Mouse (Mus musculus): ENCODE results near the gene Gab3. TPM values are rescaled to one million over a fixed set of nuclear protein-coding genes. Genes with fewer than 3 reads are reported as not detected.

The Gab3 gene
- polyA plus RNA-seq, 1 experiment from 2014 or later = 2.8 TPM

DNA sequence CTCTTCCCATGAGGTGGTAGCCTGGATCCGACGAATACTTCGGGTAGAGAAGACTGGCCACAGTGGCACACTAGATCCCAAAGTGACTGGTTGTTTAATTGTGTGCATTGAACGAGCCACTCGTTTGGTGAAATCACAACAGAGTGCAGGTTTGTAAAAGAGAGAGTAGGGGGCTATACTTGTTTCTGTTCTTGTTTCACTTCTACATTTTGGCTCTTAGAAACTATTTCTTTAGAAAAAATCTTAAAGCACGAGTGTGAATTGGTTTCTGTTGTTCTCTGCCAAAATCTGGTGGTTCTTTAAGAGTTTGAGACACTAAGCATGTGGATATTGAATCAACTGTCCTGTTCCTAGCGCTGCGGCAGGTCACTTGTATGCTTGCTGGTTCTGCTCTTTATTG, 13.5 kb upstream of the Gab3 start:
- no peaks in the 10 kb centered on the region for H3K27me3 ChIP-seq (ENCODE audit: control insufficient read depth, insufficient read depth, low read depth, low read length)
- ATAC-seq = no peak
- no peak overlapping the region for H3K27ac ChIP-seq (ENCODE audit: low read length)
- WGBS = 89% methylated on average over 8 of the region's 8 CpGs
- H3K4me1 ChIP-seq (ENCODE audit: control insufficient read depth, insufficient read depth, low read length) = peaks cover 9% of the 10 kb centered on the region; the same call in 1 of the 2 replicates
- no peak overlapping the region for H3K4me2 ChIP-seq (ENCODE audit: low read length)
- H3K9me3 ChIP-seq (replicated peaks; ENCODE audit: control insufficient read depth, low read length, poor library complexity, severe bottlenecking) = no peaks in the 10 kb centered on the region
- no peak overlapping the region for H3K9ac ChIP-seq (ENCODE audit: low read depth, low read length)
- no peak overlapping the region for H3K4me3 ChIP-seq (ENCODE audit: low read depth, low read length)
- no peaks in the 10 kb centered on the region for H3K36me3 ChIP-seq (ENCODE audit: control insufficient read depth, insufficient read depth, low read length)

DNA sequence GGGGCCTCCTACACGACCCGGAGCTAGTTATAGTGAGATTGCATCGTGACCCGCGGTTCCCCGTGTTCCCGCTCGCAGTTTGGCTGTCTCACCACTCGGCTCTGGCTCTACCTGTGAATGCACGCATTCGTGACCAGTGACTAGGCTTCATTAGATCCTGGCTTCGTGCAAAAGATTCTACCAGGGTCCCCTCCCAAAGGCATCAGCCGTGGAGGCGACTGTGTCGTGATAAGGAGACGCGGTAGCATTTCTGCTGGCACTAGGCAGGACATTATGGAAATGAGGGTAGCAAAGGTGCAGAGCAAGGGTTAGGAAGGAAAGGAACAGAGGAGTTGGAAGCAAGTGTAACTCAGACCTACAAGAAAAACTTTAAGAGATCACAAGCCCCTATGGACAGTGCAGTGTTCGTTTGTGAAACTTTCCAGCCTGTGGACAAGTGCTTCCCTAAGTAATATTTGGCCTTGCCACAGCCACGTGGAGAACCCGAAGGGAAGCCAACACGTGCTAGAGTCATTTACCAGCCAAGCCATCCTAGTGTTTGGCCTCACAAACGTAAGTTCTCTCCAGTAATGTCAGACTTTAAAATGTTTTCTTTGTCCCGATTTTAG, 11.0 kb upstream of the Gab3 start:
- H3K4me1 ChIP-seq (ENCODE audit: control insufficient read depth, insufficient read depth, low read length) = peaks cover 9% of the 10 kb centered on the region; the same call in 1 of the 2 replicates
- H3K27me3 ChIP-seq (ENCODE audit: control insufficient read depth, insufficient read depth, low read depth, low read length) = no peaks in the 10 kb centered on the region
- H3K9ac ChIP-seq (ENCODE audit: low read depth, low read length) = peak overlapping the region; percentile 64
- peak; percentile 26; the same call in 1 of the 2 replicates for ATAC-seq
- 25% methylated on average over 23 of the region's 23 CpGs for WGBS
- H3K27ac ChIP-seq (ENCODE audit: low read length) = peak overlapping the region; percentile 72
- H3K36me3 ChIP-seq (ENCODE audit: control insufficient read depth, insufficient read depth, low read length) = no peaks in the 10 kb centered on the region
- no peaks in the 10 kb centered on the region for H3K9me3 ChIP-seq (replicated peaks; ENCODE audit: control insufficient read depth, low read length, poor library complexity, severe bottlenecking)
- peak overlapping the region; percentile 51 for H3K4me3 ChIP-seq (ENCODE audit: low read depth, low read length)
- H3K4me2 ChIP-seq (ENCODE audit: low read length) = peak overlapping the region; percentile 59

DNA sequence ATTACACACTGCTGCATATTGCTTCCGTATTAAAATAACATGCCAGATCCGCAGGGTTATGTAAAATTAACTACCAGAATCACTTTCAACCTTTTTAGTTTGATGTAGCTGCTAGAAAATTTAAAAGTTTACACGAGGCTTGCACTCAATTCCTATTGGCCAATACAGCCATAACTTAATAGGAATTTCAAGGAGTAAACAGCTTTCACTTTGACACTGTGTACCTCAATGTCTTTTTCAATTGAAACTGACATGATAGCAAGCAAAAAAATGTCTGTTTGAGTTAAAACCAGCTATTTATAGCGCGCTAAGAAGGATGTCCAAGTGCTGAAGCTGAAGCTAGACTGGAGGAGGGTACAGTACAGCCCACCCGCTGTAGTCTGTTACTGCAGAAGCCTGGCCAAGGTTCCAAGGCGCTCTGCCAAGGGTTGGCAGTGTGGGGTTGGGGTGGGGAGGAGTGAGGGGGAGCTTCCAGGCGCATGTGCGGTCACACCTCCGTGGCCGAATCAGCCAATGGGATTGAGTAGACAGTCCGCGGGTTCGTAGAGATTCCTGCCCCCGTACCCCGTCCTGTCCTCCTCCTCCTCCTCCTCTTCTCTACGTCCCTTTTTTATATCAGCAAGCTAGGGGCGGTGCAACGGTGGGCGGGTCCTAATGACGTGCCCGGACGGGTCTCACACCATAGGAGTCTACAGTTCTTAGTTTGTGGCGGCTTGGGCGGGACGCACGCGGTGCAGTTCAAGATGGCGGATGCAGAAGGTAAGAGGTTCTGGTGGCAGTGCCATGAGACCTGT, 10.3 kb upstream of the Gab3 start, which contains the start of gene Dkc1:
Gene Dkc1, plus strand, starts transcription at position 486 of the 794 bp plus-strand sequence.
- Histone ChIP-seq H3K27me3 (ENCODE audit: control insufficient read depth, insufficient read depth, low read depth, low read length) (no peaks in the 10 kb centered on the region), H3K9me3 (replicated peaks; ENCODE audit: control insufficient read depth, low read length, poor library complexity, severe bottlenecking) (no peaks in the 10 kb centered on the region), H3K4me1 (ENCODE audit: control insufficient read depth, insufficient read depth, low read length) (peaks cover 9% of the 10 kb centered on the region; the same call in 1 of the 2 replicates), H3K27ac (ENCODE audit: low read length) (peak within 1 kb of the TSS; percentile 72), H3K9ac (ENCODE audit: low read depth, low read length) (peak within 1 kb of the TSS; percentile 64), H3K4me2 (ENCODE audit: low read length) (peak within 1 kb of the TSS; percentile 59), H3K4me3 (ENCODE audit: low read depth, low read length) (peak within 1 kb of the TSS; percentile 51), H3K36me3 (ENCODE audit: control insufficient read depth, insufficient read depth, low read length) (no peaks in the 10 kb centered on the region)
- WGBS = 21% methylated on average over 27 of the region's 29 CpGs
- ATAC-seq = peak; percentile 100

DNA sequence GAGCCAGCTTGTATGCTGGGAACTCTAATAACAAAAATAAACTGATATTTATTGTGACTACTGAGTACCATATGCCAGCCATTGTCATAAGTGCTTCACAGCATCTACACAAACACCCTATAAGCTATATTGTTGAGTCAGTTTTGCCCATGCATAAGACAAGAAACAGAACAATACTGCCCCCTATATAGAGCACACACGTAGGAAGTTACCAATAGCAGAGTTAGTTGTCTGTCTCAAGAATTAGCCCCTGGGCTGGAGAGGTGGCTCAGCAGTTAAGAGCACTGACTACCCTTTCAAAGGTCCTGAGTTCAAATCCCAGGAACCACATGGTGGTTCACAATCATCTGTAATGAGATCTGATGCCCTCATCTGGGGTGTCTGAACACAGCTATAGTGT, 396 bp upstream of the Gab3 start:
- Histone ChIP-seq H3K27me3 (ENCODE audit: control insufficient read depth, insufficient read depth, low read depth, low read length) (no peaks in the 10 kb centered on the region), H3K36me3 (ENCODE audit: control insufficient read depth, insufficient read depth, low read length) (no peaks in the 10 kb centered on the region), H3K4me2 (ENCODE audit: low read length) (peak overlapping the region; percentile 57; the same call in 1 of the 2 replicates), H3K27ac (ENCODE audit: low read length) (no peak overlapping the region), H3K4me1 (ENCODE audit: control insufficient read depth, insufficient read depth, low read length) (no peaks in the 10 kb centered on the region), H3K9ac (ENCODE audit: low read depth, low read length) (no peak overlapping the region), H3K9me3 (replicated peaks; ENCODE audit: control insufficient read depth, low read length, poor library complexity, severe bottlenecking) (no peaks in the 10 kb centered on the region), H3K4me3 (ENCODE audit: low read depth, low read length) (no peak overlapping the region; the same call in 1 of the 2 replicates)
- WGBS = 10% methylated on average over 1 of the region's 1 CpGs
- peak; percentile 23; the same call in 1 of the 2 replicates for ATAC-seq

DNA sequence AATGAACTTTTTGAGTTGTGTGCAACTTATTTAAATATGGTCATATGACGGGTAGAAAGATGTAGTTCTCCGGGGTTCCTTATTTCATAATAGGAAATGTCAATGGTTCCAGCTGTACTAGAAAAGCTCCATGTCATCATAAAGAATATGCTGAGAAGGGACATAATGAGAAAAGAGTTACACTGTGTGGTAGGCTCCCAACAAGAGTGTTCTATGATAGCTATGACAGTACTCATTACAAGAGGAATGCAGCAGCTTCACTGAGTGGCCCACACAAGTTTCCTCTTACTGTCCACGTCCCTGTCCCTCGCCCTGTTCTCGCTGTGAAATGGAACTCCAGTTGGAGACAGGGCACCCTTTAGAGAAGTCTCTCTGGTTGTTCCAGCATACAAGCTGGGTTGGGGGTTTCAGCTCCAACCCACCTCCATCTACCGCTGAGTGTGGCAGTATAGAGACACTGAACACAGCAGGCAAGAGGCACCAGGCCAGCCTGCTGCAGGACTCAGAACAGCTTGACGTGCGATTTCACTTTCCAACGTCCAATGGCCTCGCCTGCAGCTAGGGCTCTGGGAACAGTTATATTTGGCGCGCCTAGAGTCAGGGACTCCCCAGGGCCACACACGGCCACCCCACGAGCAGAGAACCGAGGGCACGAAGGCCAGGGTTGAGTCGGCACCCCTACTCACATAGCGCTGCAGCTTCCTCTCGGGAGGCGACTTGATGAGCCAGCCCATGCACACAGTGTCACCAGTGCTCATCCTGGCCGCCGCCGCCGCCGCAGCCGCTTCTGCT, 1.1 kb downstream of the Gab3 start:
- no peaks in the 10 kb centered on the region for H3K9me3 ChIP-seq (replicated peaks; ENCODE audit: control insufficient read depth, low read length, poor library complexity, severe bottlenecking)
- H3K4me3 ChIP-seq (ENCODE audit: low read depth, low read length) = peak overlapping the region; percentile 42
- no peaks in the 10 kb centered on the region for H3K36me3 ChIP-seq (ENCODE audit: control insufficient read depth, insufficient read depth, low read length)
- H3K27me3 ChIP-seq (ENCODE audit: control insufficient read depth, insufficient read depth, low read depth, low read length) = no peaks in the 10 kb centered on the region
- H3K9ac ChIP-seq (ENCODE audit: low read depth, low read length) = peak overlapping the region; percentile 54; the same call in 1 of the 2 replicates
- peak; percentile 92 for ATAC-seq
- WGBS = 23% methylated on average over 24 of the region's 26 CpGs
- no peaks in the 10 kb centered on the region for H3K4me1 ChIP-seq (ENCODE audit: control insufficient read depth, insufficient read depth, low read length)
- peak overlapping the region; percentile 7; the same call in 1 of the 2 replicates for H3K27ac ChIP-seq (ENCODE audit: low read length)
- peak overlapping the region; percentile 57 for H3K4me2 ChIP-seq (ENCODE audit: low read length)

DNA sequence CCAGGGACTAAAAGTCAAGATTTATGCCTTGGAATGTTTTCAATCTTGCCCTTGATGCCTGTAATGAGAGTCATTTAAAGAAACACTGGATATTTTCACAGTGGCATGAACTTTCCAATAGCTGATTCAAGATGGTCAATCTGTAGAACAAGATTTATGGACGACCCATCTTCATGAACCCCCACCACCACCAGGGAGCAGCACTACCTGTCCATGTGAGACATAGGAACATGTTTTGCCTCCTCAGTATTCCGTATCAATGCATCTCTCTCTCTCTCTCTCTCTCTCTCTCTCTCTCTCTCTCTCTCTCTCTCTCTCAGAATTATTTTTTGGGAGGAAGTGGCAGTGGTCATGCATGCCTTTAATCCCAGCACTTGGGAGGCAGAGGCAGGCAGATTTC, 2.9 kb downstream of the Gab3 start:
- no peak for ATAC-seq
- H3K27me3 ChIP-seq (ENCODE audit: control insufficient read depth, insufficient read depth, low read depth, low read length) = no peaks in the 10 kb centered on the region
- WGBS = 57% methylated on average over 2 of the region's 2 CpGs

DNA sequence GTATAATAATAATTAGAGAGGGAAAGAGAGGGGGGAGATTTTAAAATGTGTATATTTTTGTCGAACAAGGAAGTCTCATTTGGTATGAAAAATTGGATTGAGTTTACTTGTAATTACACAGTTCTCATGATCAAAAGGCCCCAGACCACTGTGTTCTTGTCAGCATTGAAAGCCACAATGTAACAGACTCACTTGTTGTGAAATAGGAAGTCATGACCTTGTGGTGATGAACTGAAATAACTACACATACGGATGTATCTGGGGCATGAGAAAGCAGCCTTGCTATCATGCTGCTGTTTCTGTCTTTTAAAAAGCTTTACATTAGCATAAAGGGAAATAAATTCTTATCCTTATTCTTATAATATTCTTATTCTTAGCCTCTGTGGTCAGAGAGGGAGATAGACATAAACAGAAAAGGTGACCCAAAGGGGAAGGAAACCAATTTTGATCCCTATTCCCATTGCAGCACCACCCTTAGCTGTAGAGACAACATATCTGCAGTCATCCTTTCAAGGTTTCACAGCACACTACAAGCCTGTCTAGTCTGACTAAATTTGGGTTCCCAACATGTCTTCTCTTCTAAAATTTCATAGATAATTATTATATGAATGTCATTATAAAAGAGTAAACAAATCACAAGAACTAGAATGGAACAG, 29.0 kb downstream of the Gab3 start:
- no peak overlapping the region for H3K4me2 ChIP-seq (ENCODE audit: low read length)
- ATAC-seq = no peak
- 88% methylated on average over 2 of the region's 2 CpGs for WGBS

More for the DNA sequence above, 2.9 kb downstream of the Gab3 start:
- H3K4me3 ChIP-seq (ENCODE audit: low read depth, low read length) = no peak overlapping the region
- H3K27ac ChIP-seq (ENCODE audit: low read length) = no peak overlapping the region
- no peak overlapping the region for H3K4me2 ChIP-seq (ENCODE audit: low read length)
- H3K36me3 ChIP-seq (ENCODE audit: control insufficient read depth, insufficient read depth, low read length) = no peaks in the 10 kb centered on the region
- H3K9me3 ChIP-seq (replicated peaks; ENCODE audit: control insufficient read depth, low read length, poor library complexity, severe bottlenecking) = no peaks in the 10 kb centered on the region
- H3K4me1 ChIP-seq (ENCODE audit: control insufficient read depth, insufficient read depth, low read length) = no peaks in the 10 kb centered on the region
- H3K9ac ChIP-seq (ENCODE audit: low read depth, low read length) = no peak overlapping the region

DNA sequence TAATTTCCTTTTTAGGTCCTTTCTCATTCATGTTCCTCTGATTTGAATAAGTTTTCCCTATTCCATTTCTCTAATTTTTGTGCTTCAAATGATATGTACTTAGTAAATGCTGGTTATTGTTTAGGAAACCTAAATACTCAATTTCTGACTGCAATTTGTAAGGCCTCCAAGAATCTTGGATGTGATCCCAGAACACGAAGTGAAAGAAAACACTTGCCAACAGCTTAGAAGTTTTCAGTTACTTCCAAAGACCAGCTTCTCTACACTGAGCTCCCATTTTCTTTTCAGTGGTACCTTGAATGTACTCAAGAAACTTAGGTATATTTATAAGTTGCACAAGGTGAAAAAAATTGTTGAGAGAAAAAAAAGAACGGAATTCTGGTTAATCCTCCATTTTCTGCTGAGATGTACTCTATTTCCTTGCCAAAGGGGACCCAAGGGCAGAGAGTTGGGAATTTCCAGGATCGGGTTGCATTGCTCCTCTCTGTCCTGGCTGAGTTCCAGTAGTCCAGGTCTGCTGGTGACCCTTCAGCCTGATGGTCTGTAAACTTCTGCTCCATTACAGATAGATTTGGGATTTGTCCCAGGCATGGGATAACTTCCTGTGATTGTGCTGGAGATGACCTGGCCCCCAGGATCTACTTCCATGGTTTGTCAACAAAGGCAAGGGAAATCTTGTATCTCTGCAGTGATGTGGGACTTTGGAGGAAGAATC, 38.2 kb downstream of the Gab3 start:
- ATAC-seq = no peak

More for the DNA sequence above, 29.0 kb downstream of the Gab3 start:
- no peaks in the 10 kb centered on the region for H3K4me1 ChIP-seq (ENCODE audit: control insufficient read depth, insufficient read depth, low read length)
- no peaks in the 10 kb centered on the region for H3K27me3 ChIP-seq (ENCODE audit: control insufficient read depth, insufficient read depth, low read depth, low read length)
- H3K9ac ChIP-seq (ENCODE audit: low read depth, low read length) = no peak overlapping the region
- H3K36me3 ChIP-seq (ENCODE audit: control insufficient read depth, insufficient read depth, low read length) = no peaks in the 10 kb centered on the region
- no peak overlapping the region for H3K27ac ChIP-seq (ENCODE audit: low read length)
- H3K9me3 ChIP-seq (replicated peaks; ENCODE audit: control insufficient read depth, low read length, poor library complexity, severe bottlenecking) = no peaks in the 10 kb centered on the region
- no peak overlapping the region for H3K4me3 ChIP-seq (ENCODE audit: low read depth, low read length)

More for the DNA sequence above, 38.2 kb downstream of the Gab3 start:
- Histone ChIP-seq H3K27ac (ENCODE audit: low read length) (no peak overlapping the region), H3K4me1 (ENCODE audit: control insufficient read depth, insufficient read depth, low read length) (no peaks in the 10 kb centered on the region), H3K36me3 (ENCODE audit: control insufficient read depth, insufficient read depth, low read length) (no peaks in the 10 kb centered on the region), H3K9ac (ENCODE audit: low read depth, low read length) (no peak overlapping the region), H3K4me3 (ENCODE audit: low read depth, low read length) (no peak overlapping the region), H3K9me3 (replicated peaks; ENCODE audit: control insufficient read depth, low read length, poor library complexity, severe bottlenecking) (no peaks in the 10 kb centered on the region), H3K4me2 (ENCODE audit: low read length) (no peak overlapping the region), H3K27me3 (ENCODE audit: control insufficient read depth, insufficient read depth, low read depth, low read length) (no peaks in the 10 kb centered on the region)
- WGBS = 74% methylated on average over 3 of the region's 3 CpGs

Data from midbrain, embryonic 16.5 days (tissue).